18 mouse cellular contexts compared by ENCODE assay signal in the genomic region with DNA sequence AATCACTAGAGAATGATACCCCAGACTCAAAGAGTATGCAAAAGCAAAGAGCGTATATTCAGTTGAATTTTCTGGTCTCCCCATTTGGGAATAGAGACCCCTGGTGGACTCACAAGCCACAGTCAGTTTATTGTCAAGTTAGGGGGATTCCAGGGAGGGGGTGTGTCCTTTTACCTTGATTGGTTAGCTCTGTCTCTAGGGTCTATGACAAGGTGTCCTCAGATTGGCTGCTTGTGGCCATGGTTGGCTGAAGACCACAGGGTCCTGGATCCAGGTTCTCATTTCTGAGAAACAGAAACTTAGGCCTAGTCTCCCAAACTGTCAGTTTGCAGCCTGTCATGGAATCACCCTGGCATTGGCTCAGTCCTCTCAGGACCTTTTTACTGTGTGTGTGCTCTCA. TPM values are rescaled to one million over a fixed set of nuclear protein-coding genes. Genes with fewer than 3 reads are reported as not detected.
A peak's percentile ranks its signal among the peaks of the same experiment; 100 is the strongest.
DNase-seq lines count a peak whose midpoint lies in the region; ATAC-seq and TF ChIP-seq lines count a peak whose summit lies in the region.
"Had no signal": no experiment of that assay in that cellular context is flagged by ENCODE, and none has a peak within 500 bp of the region (broad histone marks: within the 10 kb centered on the region; RNA-seq: fewer than 3 reads in every experiment).

No protein-coding gene starts in this region.

- no peak overlapping the region for H3K27ac ChIP-seq in embryonic facial prominence, embryonic 11.5 days (replicated peaks; ENCODE audit: low read depth, low read length)
- no peak overlapping the region for H3K27ac ChIP-seq in embryonic facial prominence, embryonic 10.5 days (replicated peaks)
- H3K27ac ChIP-seq in lung, postnatal 0 days (ENCODE audit: low read length) = no peak overlapping the region
- H3K27ac ChIP-seq: gastrocnemius, adult 2 months; left cerebral cortex, adult 2 months; limb, embryonic 12.5 days; neural tube, embryonic 15.5 days had no signal

- peak; percentile 6 for DNase-seq in embryonic facial prominence, embryonic 11.5 days (ENCODE audit: low spot score)
- no peak for DNase-seq in embryonic facial prominence, embryonic 10.5 days (ENCODE audit: low spot score)
- DNase-seq in lung, postnatal 0 days (ENCODE audit: low spot score) = no peak
- no peak for DNase-seq in lung, postnatal 25 days (ENCODE audit: low spot score)
- peak; percentile 18 for DNase-seq in NIH3T3 (ENCODE audit: low read depth)
- peak; percentile 7 for DNase-seq in retina, embryonic 14.5 days (ENCODE audit: low spot score)
- DNase-seq in embryo, embryonic 11 days = no peak
- DNase-seq in kidney, postnatal 10 days = no peak
- DNase-seq: adrenal gland, postnatal 14 days; cerebellum, postnatal 14 days; gastrocnemius, adult 2 months; kidney, adult 2 months; thymus, postnatal 25 days had no signal

- TF ChIP-seq EP300 in lung, postnatal 0 days (IDR thresholded peaks at IDR 0.05) = no peak

- WGBS in embryonic facial prominence, embryonic 11.5 days = 87% methylated on average over 1 of the region's 1 CpGs
- WGBS in embryonic facial prominence, embryonic 10.5 days = 83% methylated on average over 1 of the region's 1 CpGs
- WGBS in lung, postnatal 0 days = 87% methylated on average over 1 of the region's 1 CpGs

- no peak overlapping the region for H3K4me2 ChIP-seq in embryonic facial prominence, embryonic 11.5 days (ENCODE audit: low read depth, low read length)
- no peak overlapping the region for H3K4me2 ChIP-seq in lung, postnatal 0 days (replicated peaks; ENCODE audit: low read depth, low read length)
- H3K4me2 ChIP-seq: heart, embryonic 11.5 days; limb, embryonic 12.5 days; neural tube, embryonic 15.5 days had no signal

- H3K9me3 ChIP-seq in embryonic facial prominence, embryonic 11.5 days (replicated peaks; ENCODE audit: control insufficient read depth, low read length) = no peaks in the 10 kb centered on the region
- H3K9me3 ChIP-seq in embryonic facial prominence, embryonic 10.5 days = no peaks in the 10 kb centered on the region
- H3K9me3 ChIP-seq in lung, postnatal 0 days (ENCODE audit: low read length) = no peaks in the 10 kb centered on the region
- H3K9me3 ChIP-seq: limb, embryonic 12.5 days; neural tube, embryonic 15.5 days had no signal

- no peaks in the 10 kb centered on the region for H3K4me1 ChIP-seq in embryonic facial prominence, embryonic 11.5 days (ENCODE audit: control insufficient read depth, insufficient read depth, low read length)
- no peaks in the 10 kb centered on the region for H3K4me1 ChIP-seq in embryonic facial prominence, embryonic 10.5 days
- H3K4me1 ChIP-seq in lung, postnatal 0 days (ENCODE audit: insufficient read depth, low read depth, low read length) = no peaks in the 10 kb centered on the region
- H3K4me1 ChIP-seq: limb, embryonic 12.5 days; neural tube, embryonic 15.5 days had no signal

- peaks cover 15% of the 10 kb centered on the region for H3K36me3 ChIP-seq in embryonic facial prominence, embryonic 11.5 days (replicated peaks; ENCODE audit: control insufficient read depth, insufficient read depth, low read depth, low read length)
- H3K36me3 ChIP-seq in embryonic facial prominence, embryonic 10.5 days (replicated peaks) = peaks cover 99% of the 10 kb centered on the region
- H3K36me3 ChIP-seq in lung, postnatal 0 days (ENCODE audit: insufficient read depth, low read length) = no peaks in the 10 kb centered on the region; the same call in 1 of the 2 replicates

- H3K4me3 ChIP-seq in embryonic facial prominence, embryonic 11.5 days (ENCODE audit: low read depth, low read length) = no peak overlapping the region
- H3K4me3 ChIP-seq in embryonic facial prominence, embryonic 10.5 days = no peak overlapping the region
- no peak overlapping the region for H3K4me3 ChIP-seq in lung, postnatal 0 days (ENCODE audit: low read depth, low read length)
- H3K4me3 ChIP-seq: gastrocnemius, adult 2 months; left cerebral cortex, adult 2 months; limb, embryonic 12.5 days; neural tube, embryonic 15.5 days had no signal

- no peaks in the 10 kb centered on the region for H3K27me3 ChIP-seq in embryonic facial prominence, embryonic 11.5 days (ENCODE audit: control insufficient read depth, insufficient read depth, low read length)
- H3K27me3 ChIP-seq in embryonic facial prominence, embryonic 10.5 days (replicated peaks; ENCODE audit: low read depth, poor library complexity, severe bottlenecking) = no peaks in the 10 kb centered on the region
- no peaks in the 10 kb centered on the region for H3K27me3 ChIP-seq in lung, postnatal 0 days (replicated peaks; ENCODE audit: insufficient read depth, low read length)
- H3K27me3 ChIP-seq: limb, embryonic 12.5 days; neural tube, embryonic 15.5 days had no signal

- peak; percentile 30; the same call in 1 of the 2 replicates for TF ChIP-seq CTCF in lung, postnatal 0 days (IDR thresholded peaks at IDR 0.05)

- H3K9ac ChIP-seq in embryonic facial prominence, embryonic 11.5 days (replicated peaks; ENCODE audit: low read length) = no peak overlapping the region
- H3K9ac ChIP-seq in lung, postnatal 0 days (replicated peaks; ENCODE audit: low read depth) = no peak overlapping the region
- H3K9ac ChIP-seq: limb, embryonic 12.5 days; neural tube, embryonic 15.5 days had no signal

- no peak for ATAC-seq in embryonic facial prominence, embryonic 11.5 days (replicated peaks; ENCODE audit: insufficient number of reproducible peaks, low FRiP score, low TSS enrichment, low read depth)
- ATAC-seq in lung, postnatal 0 days = no peak
- ATAC-seq: forebrain, embryonic 14.5 days had no signal

RNA-seq across cellular contexts. Expression of gene Oip5, which starts 18.5 kb away (rescaled TPM):
- polyA plus RNA-seq in embryonic facial prominence, embryonic 11.5 days (2014; fragmentation: Nextera tagmentation; extraction: Ambion mirVana) = 32.1 and 36.0 TPM in 2 replicates
- 40.9 and 42.5 TPM in 2 replicates for polyA plus RNA-seq in embryonic facial prominence, embryonic 10.5 days (2016; fragmentation: Nextera tagmentation; extraction: Ambion mirVana)
- 2.8 and 3.0 TPM in 2 replicates for polyA plus RNA-seq in lung, postnatal 0 days (2015; fragmentation: Nextera tagmentation; extraction: Ambion mirVana)

RNA-seq across cellular contexts. Expression of gene Nusap1, which starts 18.7 kb away (rescaled TPM):
- polyA plus RNA-seq in embryonic facial prominence, embryonic 11.5 days (2014; fragmentation: Nextera tagmentation; extraction: Ambion mirVana) = 104 and 114 TPM in 2 replicates
- 74.6 and 76.1 TPM in 2 replicates for polyA plus RNA-seq in embryonic facial prominence, embryonic 10.5 days (2016; fragmentation: Nextera tagmentation; extraction: Ambion mirVana)
- 3.9 and 5.7 TPM in 2 replicates for polyA plus RNA-seq in lung, postnatal 0 days (2015; fragmentation: Nextera tagmentation; extraction: Ambion mirVana)

RNA-seq across cellular contexts. Expression of gene Ndufaf1, which starts 25.8 kb away (rescaled TPM):
- 50.8 and 55.3 TPM in 2 replicates for polyA plus RNA-seq in embryonic facial prominence, embryonic 11.5 days (2014; fragmentation: Nextera tagmentation; extraction: Ambion mirVana)
- 49.7 and 49.8 TPM in 2 replicates for polyA plus RNA-seq in embryonic facial prominence, embryonic 10.5 days (2016; fragmentation: Nextera tagmentation; extraction: Ambion mirVana)
- 22.8 and 23.3 TPM in 2 replicates for polyA plus RNA-seq in lung, postnatal 0 days (2015; fragmentation: Nextera tagmentation; extraction: Ambion mirVana)

RNA-seq across cellular contexts. Expression of gene Rtf1, which starts 38.1 kb away (rescaled TPM):
- 33.0 and 38.4 TPM in 2 replicates for polyA plus RNA-seq in embryonic facial prominence, embryonic 11.5 days (2014; fragmentation: Nextera tagmentation; extraction: Ambion mirVana)
- 61.1 and 63.7 TPM in 2 replicates for polyA plus RNA-seq in embryonic facial prominence, embryonic 10.5 days (2016; fragmentation: Nextera tagmentation; extraction: Ambion mirVana)
- 39.2 and 40.0 TPM in 2 replicates for polyA plus RNA-seq in lung, postnatal 0 days (2015; fragmentation: Nextera tagmentation; extraction: Ambion mirVana)

Comparison
In these comparisons a context has a peak if more than half of its experiments do, and no peak if none do; other contexts are left out.
1. DNase-seq: peak in embryonic facial prominence, embryonic 11.5 days (single experiment), NIH3T3 (single experiment) and retina, embryonic 14.5 days (single experiment); none in embryonic facial prominence, embryonic 10.5 days (single experiment), lung, postnatal 0 days (single experiment), lung, postnatal 25 days (single experiment), embryo, embryonic 11 days (single experiment) and kidney, postnatal 10 days (single experiment).
2. RNA of gene Nusap1, which starts 18.7 kb away (polyA plus RNA-seq): 104 to 114 TPM in embryonic facial prominence, embryonic 11.5 days and 74.6 to 76.1 TPM in embryonic facial prominence, embryonic 10.5 days; 3.9 to 5.7 TPM in lung, postnatal 0 days; every median in the first group is over 10 times any median in the second.